Mouse (Mus musculus) yolk sac, embryonic 10.5 days (tissue): ENCODE results near the gene Adgre5.

Source experiments
- DNase-seq: peaks from one replicate; pipeline ENCODE4 v3.0.0-alpha.2; 2017; ENCODE audit warnings: low spot score

Gene Adgre5

DNA sequence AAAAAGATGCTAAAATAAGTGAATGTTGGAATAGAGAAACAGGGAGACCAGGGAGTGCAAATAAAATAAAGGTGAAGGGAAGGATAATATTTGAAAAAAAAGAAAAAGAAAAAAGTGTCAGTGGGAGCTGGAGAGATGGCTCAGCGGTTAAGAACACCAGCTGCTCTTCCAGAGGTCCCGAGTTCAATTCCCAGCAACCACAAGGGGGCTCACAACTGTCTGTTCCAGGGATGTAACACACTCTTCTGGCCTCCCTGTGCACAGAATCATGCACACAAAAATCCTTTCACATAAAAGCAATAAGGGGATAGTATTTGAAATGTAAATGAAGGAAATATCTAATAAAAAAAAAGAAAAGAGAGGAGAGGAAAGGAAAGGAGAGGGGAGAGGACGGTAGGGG, 13.0 kb upstream of the Adgre5 start:
- no peak for DNase-seq

DNA sequence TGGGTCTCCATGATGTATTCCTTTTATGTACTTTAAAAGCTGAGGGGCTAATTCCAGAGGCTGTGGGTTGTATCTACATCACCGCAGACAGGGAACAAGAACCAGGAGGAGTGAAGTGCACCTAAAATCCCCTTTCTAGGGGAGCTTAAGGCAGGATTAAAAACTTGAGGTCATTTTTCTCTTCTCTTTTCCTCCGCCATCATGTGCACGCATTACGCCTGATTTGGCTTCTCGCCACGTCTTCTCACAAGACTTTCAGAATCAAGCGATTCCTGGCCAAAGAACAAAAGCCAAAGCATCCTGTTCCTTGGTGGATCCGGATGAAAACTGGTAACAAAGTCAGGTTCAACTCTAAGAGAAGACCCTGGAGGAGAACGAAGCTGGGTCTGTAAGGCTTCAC, 8.1 kb upstream of the Adgre5 start:
- no peak for DNase-seq

DNA sequence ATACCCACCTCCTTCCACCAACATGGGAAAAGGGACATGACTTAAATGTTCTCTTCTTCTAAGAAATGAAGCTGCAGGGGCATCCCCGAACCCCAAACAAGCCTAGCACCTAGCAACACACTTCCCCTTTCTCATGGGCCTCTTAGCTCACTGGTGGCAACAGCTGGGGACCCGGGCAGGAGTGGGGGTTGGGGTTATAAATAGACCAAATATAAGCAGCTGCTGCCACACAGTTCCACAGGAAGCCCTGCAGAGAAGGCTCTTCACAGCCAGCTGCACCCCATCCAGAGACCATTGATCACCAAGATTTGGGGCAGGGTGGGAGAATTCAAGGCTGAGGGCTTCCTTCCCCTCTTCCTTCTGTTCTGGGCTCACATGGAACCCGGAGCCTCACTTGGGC, 7.6 kb upstream of the Adgre5 start:
- DNase-seq = no peak

DNA sequence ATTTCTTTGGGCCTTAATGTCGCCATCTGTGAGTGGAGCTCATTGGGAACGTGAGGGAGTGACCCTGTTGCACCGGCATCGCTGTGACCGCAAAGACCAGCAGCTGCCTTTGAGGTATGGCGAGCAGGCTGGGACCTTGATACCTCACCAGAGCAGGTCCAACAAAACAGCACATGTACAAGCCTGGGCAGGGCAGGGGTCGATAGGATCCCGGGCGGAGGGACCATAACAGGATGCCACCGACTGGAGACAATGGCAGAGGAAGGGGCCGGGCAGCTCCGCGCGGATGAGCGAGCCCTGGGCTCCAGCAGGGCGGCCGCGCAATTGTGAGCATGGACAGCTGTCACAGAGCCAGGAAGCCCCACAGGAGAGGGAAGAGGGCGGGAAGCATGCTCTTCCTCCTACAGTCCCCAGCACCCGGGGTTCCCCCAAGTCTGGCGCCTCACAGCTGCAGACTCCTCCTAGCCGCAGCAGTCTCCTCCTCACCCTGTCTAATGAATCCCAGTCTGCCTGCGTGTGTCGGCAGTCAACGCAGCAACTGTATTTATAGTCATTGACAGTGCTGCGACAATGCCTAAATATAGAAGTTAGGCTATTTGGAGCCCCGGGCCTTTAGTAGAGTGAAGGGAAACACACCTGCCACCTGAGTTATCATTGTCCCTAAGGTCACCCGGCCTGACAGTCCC, 6.7 kb upstream of the Adgre5 start:
- DNase-seq = peak; percentile 46

DNA sequence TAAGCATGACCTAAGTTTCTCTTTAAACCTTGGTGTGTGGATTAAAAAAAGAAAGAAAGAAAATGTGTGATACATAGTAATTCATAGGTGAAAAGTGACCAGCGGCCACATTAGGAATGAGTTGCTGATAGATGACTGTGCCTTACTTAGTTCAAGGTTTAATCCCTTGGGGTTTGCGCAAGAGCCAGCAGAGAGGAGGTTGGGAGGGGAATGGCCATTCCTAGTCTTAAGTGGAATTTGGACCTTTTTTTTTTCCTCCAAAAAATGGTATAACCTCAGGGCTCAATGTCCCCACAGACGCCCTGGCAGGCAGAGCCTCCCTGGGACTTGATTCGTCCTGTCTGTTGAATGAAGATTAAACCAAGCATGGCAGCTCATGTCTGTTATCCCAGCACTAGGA, 2.9 kb upstream of the Adgre5 start:
- DNase-seq = peak; percentile 61

DNA sequence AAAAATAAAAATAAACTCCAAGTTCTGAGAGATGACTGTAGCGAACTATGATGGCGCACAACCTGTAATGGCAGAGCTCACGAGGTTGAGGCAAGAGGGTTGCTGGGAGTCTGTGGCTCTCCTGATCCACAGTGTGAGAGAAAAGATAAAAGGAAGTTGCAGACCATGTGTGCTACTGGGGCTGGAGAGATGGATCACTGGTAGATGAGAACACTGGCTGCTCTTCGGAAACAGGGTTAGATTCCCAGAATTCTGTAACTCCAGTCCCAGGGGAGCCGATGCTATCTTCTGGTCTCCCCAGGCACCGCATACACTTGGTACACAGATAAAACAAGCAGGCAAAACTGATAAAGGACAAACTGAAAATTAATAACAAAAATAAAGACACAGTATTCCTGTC, 1.8 kb upstream of the Adgre5 start:
- no peak for DNase-seq

DNA sequence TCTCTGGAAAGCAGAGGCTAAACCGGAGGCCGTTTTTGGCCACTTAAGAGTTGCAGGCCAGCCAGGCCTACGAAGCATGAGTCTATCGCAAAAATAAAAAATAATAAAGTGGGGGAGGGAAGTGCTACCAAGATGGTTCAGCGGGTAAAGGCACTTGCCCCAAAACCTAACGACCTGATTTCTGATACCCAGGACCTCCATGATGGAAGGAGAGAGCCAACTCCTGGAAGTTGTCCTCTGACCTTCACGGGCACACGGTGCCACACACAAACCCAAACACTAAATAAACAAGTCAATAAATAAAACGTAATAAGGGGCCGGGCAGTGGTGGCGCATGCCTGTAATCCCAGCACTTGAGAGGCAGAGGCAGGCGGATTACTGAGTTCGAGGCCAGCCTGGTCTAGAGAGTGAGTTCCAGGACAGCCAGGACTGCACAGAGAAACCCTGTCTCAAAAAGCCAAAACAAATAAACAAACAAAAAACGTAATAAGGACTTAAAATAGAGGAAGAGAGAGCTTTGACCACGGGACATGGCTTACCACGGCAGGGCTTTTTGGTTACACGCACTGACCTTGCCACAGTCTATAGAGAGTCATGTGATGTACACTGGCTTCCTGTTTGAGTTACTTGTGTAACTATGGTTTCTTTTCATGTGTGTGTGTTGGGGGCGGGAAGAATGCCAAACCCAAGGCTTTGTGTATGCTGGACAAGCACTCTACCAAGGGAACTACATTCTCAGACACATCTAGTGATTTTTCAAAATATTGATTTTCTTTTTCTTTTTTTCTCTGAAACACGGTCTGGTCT, 926 bp upstream of the Adgre5 start:
- DNase-seq = no peak

DNA sequence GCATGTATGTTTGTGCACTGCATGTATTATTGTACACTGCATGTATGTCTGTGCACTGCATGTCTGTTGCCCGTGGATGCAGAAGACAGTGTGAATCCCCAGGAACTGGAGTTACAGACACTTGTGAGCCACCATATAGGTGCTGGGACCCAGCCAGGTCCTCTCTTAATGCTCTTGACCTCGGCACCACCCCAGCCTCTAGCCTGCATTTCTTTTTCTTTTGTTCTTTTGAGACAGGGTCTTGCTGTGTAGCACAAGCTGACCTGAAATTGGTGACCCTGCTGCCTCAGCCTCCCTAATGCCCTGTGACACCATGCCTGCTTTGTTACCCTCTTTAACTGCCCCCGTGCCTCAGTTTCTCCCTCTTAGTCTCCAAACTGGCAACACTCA, 545 bp downstream of the Adgre5 start:
- DNase-seq = no peak

DNA sequence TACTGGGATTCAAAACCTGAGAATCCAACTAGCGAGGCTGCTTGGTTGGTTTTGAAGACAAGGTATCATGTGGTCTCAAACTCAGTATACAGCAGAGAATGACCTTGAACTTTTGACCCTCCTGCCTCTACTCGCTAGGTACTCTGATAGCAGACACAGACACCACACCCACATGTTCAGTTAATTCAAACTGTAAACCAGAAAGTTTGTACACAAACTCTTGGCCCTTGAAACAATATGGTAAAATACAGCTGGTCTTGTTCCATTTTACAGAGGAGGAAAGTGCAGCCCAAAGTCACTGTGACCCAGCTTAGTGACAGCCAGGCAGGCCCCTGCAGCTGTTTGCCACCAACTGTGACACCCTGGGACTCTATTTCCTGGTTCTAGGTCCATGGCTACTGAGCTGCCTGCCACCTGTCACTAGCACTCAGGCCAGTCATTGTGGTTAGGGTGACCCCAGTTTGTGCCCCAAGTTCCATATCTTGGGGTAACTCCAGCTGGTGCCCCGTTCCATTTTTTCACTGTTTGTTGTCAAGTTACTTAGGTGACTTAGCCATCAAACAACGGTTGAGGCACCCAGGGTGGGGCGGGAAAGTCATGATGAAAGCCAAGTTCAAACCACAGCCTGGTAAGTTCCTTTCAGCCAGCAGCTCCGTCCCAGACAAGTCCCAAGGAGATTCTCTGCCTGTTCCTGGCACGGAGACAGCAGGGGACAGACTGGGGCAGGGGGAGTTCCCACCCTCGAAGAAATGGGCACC, 1.2 kb downstream of the Adgre5 start:
- DNase-seq = no peak

DNA sequence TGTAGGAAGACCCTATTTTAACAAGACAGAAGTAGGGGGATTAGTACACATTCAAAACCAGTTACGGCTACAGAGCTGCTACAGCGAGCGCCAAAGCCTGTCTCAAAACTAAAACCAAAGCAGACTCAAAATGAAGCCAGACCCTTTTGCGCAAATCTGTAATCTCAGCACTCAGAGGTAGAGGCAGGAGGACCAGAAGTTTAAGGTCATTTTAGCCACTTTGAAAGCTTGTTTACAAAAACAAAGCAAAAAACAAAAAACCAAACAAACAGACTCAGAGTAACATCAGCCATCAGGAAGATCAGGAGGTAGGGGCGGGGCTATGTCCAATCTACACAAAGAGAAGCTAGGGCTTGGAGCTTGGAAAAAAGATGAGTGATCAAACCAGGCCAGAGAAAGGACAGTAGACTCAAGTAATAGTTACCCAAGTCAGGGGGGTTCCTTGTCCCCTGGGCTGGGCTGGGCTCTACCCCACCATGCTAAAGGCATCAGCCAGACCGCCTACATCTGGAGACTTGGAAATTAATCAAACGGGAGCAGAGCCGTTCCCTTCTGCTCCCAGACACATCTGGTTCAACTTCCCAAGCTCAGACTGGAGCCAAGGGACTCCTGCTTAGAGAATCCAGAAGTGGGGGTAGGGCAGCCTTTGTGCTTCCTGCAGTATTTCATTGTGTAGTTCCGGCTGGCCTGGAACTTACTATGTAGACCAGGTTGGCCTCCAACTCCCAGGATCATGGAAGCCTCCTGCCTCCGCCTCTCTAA, 2.0 kb downstream of the Adgre5 start:
- no peak for DNase-seq

DNA sequence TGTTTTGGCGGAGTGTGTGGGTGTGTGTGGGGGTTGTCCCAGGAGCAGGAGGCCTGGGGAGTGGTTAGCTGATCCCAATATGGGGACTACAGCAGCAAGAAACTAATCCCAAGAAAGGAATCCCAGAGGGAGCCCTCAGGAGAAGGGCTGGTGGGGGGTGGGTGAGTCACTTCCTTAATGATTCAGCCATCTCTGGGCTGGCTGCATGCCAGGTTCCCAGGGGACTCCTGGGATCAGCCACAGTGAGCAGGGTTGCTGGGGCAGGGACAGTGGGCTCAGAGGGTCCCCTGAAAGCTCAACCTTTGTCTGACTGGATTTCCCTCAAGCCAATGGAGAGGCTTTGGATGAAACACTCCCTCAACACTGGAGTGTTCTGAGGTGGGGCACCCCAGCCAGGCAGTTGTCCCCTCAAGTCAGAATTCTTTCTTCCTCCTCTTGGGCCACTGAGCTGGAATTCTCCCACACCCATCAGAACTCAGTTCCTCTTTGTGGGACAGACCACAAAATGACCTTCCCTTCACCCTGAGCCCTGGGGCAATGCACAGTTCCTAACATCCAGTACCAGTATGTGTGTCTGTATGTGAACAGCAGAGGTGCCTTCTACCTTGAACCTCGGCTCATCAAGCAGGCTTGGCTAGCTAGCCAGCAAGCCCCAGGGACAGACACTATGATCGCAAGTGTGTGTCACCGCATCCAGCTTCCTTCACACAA, 3.1 kb downstream of the Adgre5 start:
- no peak for DNase-seq

DNA sequence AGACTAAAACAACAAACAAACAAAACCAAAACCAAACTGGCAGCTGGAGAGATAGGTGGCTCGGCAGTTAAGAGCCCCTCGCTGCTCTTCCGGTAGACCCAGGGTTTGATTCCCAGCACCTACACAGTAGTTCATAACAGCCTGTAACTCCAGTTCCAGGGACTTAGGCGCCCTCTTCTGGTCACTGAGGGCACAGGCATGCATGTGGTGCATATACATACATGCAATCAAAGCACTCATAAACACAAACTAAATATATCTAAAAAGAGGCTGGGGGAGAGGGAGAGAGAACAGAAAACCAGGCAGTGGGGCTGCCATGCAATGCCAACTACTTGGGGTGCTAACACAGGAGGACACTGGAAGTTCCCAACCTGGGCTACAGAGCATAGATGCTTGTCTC, 3.8 kb downstream of the Adgre5 start:
- no peak for DNase-seq

DNA sequence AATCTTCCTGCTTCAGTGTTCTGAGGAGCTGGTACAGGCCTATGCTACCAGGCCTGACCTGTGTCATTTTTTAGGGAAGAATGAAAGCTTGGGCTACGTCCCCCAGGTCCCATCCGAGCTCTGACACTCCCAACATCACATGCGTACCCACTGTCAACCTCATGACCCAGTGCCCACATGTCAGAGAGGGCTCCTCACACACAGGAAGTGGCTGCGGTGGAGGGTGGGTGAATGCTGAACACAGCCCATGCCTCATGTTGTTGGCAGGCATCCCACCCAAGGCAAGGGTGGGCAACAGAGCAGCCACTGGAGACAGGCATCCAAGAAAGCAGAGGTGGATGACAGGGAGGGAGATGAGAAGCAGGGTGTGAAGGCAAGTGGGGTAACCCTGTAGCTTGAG, 4.4 kb downstream of the Adgre5 start:
- DNase-seq = no peak

DNA sequence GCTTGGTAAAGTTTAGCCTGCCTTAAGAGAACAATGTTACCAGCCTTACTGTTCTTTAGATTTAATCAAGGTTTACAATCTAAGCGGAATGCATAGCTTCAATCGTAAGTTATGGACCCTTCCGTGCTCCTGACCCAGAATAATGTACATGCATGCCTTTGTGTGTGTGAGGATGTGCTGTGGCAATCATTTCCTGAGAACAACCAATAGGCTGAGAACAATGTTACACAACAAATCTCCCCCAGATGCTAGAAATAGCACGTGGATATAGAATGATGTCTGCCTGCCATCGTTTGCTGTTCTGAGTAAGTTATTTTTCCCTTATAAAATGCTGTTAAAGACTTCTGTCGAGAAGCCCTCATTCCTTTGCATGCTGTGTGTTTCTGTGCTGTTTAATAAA, 8.2 kb downstream of the Adgre5 start:
- no peak for DNase-seq

DNA sequence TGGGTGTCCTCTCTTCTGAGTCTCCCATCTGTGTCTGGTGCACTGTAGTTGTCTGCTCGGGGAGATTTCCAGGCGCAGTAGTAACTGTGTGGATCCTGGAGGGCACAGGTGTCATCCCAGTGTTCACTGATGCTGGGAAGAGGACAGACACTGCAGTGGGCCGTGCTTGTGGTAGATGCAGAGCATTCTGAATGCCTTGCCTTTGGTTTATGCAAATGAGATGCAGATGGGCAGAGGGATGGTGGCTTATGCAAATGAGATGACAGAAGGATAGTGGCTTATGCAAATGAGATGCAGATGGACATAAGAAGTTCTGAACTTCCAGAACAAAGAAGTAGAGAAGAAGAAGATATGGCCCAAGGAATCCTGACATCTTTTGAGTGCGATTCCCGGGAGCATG, 9.2 kb downstream of the Adgre5 start:
- DNase-seq = no peak

DNA sequence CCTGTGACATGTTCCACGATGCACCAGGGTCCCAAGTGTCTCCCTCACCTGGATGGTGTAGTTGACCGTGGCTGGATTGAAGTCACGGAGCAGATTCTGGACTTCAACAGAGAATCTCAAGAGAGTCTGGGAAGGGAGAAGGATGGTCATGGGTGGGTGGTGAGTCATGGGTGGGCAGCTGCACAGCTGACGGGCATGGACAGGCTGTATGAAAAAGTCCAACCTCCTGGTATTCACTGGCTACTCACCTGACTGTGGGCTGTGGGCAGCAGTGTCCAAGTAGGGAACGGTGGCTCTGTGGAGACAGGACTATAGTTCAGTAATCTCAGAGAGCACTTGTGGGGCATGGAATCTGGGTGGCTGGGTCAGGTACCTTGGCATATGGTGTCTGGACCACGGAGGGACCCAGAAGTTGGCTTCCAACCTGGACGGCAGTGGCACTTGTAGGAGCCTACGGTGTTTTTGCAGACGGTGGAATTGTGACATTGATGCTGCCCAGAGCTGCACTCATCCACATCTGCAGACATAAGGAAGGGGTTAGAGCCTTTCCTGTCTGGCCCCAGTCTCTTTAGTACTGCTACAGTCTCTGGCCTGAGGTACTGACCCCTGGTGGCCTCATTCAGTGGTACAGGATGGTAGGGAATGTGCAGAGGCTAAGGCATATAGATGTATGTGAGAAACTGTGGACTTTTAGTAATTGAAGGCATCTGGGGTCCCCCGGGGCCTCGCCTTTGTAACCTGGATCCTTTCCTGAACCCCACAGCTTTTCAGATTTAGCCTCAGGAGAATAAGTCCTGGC, 11.9 kb downstream of the Adgre5 start:
- DNase-seq = no peak

DNA sequence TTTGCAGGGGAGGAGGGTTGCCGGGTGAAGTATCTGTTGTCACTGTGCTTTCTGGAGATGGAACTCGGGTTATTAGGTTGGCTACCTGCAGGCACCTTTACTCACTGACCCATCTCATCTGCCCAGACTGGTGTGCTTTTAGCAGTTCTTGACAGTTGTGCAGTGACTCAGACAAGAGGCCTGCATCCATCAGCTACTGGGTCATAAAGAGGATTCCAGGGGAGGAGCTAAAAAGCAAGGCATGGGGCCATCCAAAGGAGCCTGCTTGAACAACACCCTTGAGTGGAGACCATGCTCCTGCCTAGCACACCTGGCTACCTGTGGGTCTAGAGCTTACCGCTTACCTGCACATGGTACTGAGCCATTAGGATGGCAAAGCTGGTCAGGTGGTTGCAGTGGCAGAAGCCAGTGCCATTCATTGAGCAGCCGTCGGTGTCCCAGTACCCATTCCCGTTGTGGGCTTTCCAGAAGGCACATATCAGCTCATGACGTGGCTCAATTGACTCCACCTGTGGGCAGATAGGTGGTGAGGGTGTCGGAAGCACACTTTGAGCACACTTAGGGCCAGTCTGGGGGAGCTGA, 15.5 kb downstream of the Adgre5 start:
- no peak for DNase-seq

DNA sequence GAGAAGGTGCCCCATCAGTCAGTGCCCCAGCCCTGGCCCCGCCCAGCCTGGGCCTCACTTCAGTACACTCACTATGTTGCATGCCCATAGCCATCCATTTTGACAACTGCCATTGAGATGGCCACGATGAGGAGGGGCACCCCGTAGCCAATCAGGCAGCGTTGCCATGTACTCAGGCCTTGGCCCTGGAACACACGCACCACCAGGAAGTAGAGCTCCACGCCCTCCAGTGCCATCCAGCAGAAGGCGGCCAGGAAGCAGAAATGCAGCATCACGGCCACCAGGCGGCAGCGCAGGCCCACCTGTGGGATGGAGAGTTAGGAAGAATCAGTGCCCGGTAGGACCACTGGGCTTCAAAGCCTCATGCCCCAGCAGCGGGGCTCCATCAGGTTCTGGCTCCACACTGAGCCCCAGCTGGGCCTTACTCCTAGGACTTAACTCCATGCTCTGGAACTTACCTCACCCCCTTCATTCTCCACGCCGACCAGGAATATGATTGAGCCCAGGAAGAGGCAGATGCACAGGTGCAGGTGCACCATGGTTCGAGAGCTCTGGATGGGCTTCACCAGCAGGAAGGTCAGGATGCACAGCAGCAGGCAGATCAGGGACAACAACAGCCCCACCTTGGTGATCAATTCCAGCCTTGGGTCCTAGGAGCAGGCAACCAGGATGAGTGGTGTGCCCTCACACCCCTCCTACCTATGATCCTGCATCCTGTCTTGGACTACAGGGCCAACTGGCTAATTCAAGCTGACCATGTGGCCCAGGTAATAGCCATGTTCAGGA, 16.2 kb downstream of the Adgre5 start:
- DNase-seq = no peak

DNA sequence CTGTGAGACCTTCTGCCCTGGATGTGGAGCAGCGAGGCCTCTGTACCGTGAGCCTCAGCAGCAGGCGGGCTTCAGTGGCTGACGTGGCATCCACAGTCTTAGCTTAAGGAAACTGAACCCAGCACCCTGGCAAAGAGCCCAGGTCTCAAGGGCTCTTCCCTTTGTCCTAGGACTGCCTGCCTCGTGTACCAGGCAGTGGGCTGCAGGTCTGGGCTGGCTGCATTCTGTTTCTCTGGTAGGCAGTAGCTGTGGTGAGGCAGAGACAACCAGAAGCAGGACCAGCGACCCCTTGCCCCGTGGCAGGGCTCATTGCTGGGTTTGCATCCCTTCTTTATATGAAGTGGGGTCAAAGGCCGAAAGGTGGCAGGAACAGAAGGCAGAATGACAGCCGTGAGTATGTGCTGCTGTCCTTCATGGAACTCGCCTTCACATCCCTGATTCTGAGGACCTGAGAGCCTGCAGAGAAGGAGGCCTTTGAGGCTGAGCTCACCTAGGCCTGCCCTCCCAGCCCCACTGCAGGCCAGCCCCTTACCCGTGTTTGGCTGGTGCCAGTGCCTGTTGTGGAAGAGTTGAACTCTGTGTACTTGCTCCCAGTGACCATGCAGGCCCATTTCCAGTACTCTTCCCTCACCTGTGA, 17.6 kb downstream of the Adgre5 start:
- no peak for DNase-seq
